ENCODE assay signal across 25 mouse cellular contexts in genomic region chr11:68513969-68514368, GRCm38 (mm10). TPM values are rescaled to one million over a fixed set of nuclear protein-coding genes. Genes with fewer than 3 reads are reported as not detected.
DNase-seq lines count a peak whose midpoint lies in the region; ATAC-seq and TF ChIP-seq lines count a peak whose summit lies in the region.
"Had no signal": no experiment of that assay in that cellular context is flagged by ENCODE, and none has a peak within 500 bp of the region (broad histone marks: within the 10 kb centered on the region; RNA-seq: fewer than 3 reads in every experiment).

No protein-coding gene starts in this region.

- intact Hi-C loops in left cerebral cortex, postnatal 10 days (cut with DNase I) = no loop called here

- H3K27ac ChIP-seq in liver, adult 2 months (replicated peaks; ENCODE audit: insufficient read depth, low read depth, low read length) = no peak overlapping the region
- no peak overlapping the region for H3K27ac ChIP-seq in liver, embryonic 11.5 days (ENCODE audit: low read depth, low read length)
- H3K27ac ChIP-seq: embryonic facial prominence, embryonic 10.5 days; heart, embryonic 13.5 days; hindbrain, postnatal 0 days; liver, embryonic 14.5 days had no signal

- WGBS in liver, adult 2 months = 50% methylated on average over 3 of the region's 3 CpGs
- WGBS in liver, embryonic 11.5 days = 52% methylated on average over 3 of the region's 3 CpGs

- peak; percentile 13 for DNase-seq in liver, adult 2 months (ENCODE audit: extremely low read depth, low read depth, low spot score)
- DNase-seq in liver, embryonic 11.5 days (ENCODE audit: low spot score) = no peak
- DNase-seq in NIH3T3 (ENCODE audit: low read depth) = peak; percentile 67
- DNase-seq in fibroblast of lung, adult 2 months (ENCODE audit: low read depth) = peak; percentile 15
- DNase-seq in left cerebral cortex, postnatal 10 days (ENCODE audit: extremely low spot score in 1 of 2, low spot score in 2 of 2) = no peak
- no peak for DNase-seq in spleen, postnatal 36 days (ENCODE audit: low spot score in 2 of 2)
- DNase-seq: adrenal gland, adult 2 months; cerebellum, adult 11-12 months; cerebellum, postnatal 36 days; gastrocnemius, postnatal 14 days; heart, postnatal 4 days; kidney, adult 11 months; kidney, postnatal 36 days; layer of hippocampus, adult 9-11 months; midbrain, embryonic 14.5 days; thymus, adult 2 months had no signal

- H3K4me1 ChIP-seq in liver, adult 2 months (ENCODE audit: control insufficient read depth, insufficient read depth, low read length) = no peaks in the 10 kb centered on the region
- H3K4me1 ChIP-seq in liver, embryonic 11.5 days (replicated peaks; ENCODE audit: control insufficient read depth, insufficient read depth, low read length) = no peaks in the 10 kb centered on the region
- H3K4me1 ChIP-seq: heart, embryonic 13.5 days had no signal

- no peak overlapping the region for H3K9ac ChIP-seq in liver, adult 2 months (ENCODE audit: low read depth, low read length)
- H3K9ac ChIP-seq in liver, embryonic 11.5 days (ENCODE audit: low read depth, low read length) = no peak overlapping the region
- H3K9ac ChIP-seq: heart, embryonic 13.5 days; liver, embryonic 14.5 days had no signal

- no peaks in the 10 kb centered on the region for H3K79me2 ChIP-seq in liver, adult 2 months (ENCODE audit: control insufficient read depth, insufficient read depth, low read length)

- H3K36me3 ChIP-seq in liver, adult 2 months (ENCODE audit: control insufficient read depth, insufficient read depth, low read length) = no peaks in the 10 kb centered on the region
- no peaks in the 10 kb centered on the region for H3K36me3 ChIP-seq in liver, embryonic 11.5 days (ENCODE audit: control insufficient read depth, insufficient read depth, low read length)
- H3K36me3 ChIP-seq: embryonic facial prominence, embryonic 10.5 days; heart, embryonic 13.5 days had no signal

- no peak for TF ChIP-seq POLR2A in liver, adult 2 months (IDR thresholded peaks at IDR 0.05; ENCODE audit: extremely low read depth, insufficient read depth, low read length)

- ATAC-seq in liver, embryonic 11.5 days (replicated peaks; ENCODE audit: low FRiP score) = no peak
- ATAC-seq in monocyte, adult 5-6 weeks (replicated peaks; ENCODE audit: insufficient number of reproducible peaks, low FRiP score, low TSS enrichment, poor library complexity, severe bottlenecking) = peak; percentile 84
- ATAC-seq: CD4-positive, CD25-positive, alpha-beta regulatory T cell, adult 4 months; forebrain, embryonic 16.5 days; hindbrain, postnatal 0 days had no signal

- H3K9me3 ChIP-seq in liver, embryonic 11.5 days (ENCODE audit: control insufficient read depth, low read length) = 0 out of 2 replicates have a peak, but pooled peaks cover under 1% of the 10 kb centered on the region

- no peak overlapping the region for H3K4me3 ChIP-seq in liver, adult 2 months (ENCODE audit: insufficient read depth, low read depth, low read length)
- no peak overlapping the region for H3K4me3 ChIP-seq in liver, embryonic 11.5 days (ENCODE audit: low read depth, low read length)
- H3K4me3 ChIP-seq: embryonic facial prominence, embryonic 10.5 days; heart, embryonic 13.5 days had no signal

- no peak for TF ChIP-seq CTCF in liver, adult 2 months (IDR thresholded peaks at IDR 0.05; ENCODE audit: low read depth, low read length)

- H3K4me2 ChIP-seq in liver, embryonic 11.5 days = no peak overlapping the region
- H3K4me2 ChIP-seq: heart, embryonic 13.5 days had no signal

- H3K27me3 ChIP-seq in liver, adult 2 months (ENCODE audit: control insufficient read depth, insufficient read depth, low read length) = no peaks in the 10 kb centered on the region; the same call in 1 of the 2 replicates
- H3K27me3 ChIP-seq in liver, embryonic 11.5 days (replicated peaks; ENCODE audit: control insufficient read depth, insufficient read depth, low read length) = no peaks in the 10 kb centered on the region
- H3K27me3 ChIP-seq: heart, embryonic 13.5 days had no signal

RNA-seq across cellular contexts. Expression of gene Pik3r6, which starts 11.2 kb away (rescaled TPM):
- total RNA-seq in liver, adult 2 months (2014; rRNA removed) = 0.74 and 1.4 TPM in 2 replicates
- polyA plus RNA-seq in liver, adult 2 months (2012; rRNA removed) = 0.37 and 0.73 TPM in 2 replicates
- 1.8 and 1.9 TPM in 2 replicates for polyA plus RNA-seq in liver, embryonic 11.5 days (2014; fragmentation: Nextera tagmentation; extraction: Ambion mirVana)
- total RNA-seq in monocyte, adult 5-6 weeks (2017) = 12.6 to 14.2 TPM (median 13.9 TPM) in 3 replicates
- 1 to 10 TPM; 4.1 to 4.3 TPM for total RNA-seq in left cerebral cortex, postnatal 10 days (2021)
- polyA plus RNA-seq: CD4-positive, CD25-positive, alpha-beta regulatory T cell, adult 4 months had no signal

RNA-seq across cellular contexts. Expression of gene Mfsd6l, which starts 42.0 kb away (rescaled TPM):
- total RNA-seq in liver, adult 2 months (2014; rRNA removed) = not detected in 2 replicates
- polyA plus RNA-seq in liver, adult 2 months (2012; rRNA removed) = 0.06 and 0.07 TPM in 2 replicates
- polyA plus RNA-seq in liver, embryonic 11.5 days (2014; fragmentation: Nextera tagmentation; extraction: Ambion mirVana) = not detected in 2 replicates
- 0.11 to 1.2 TPM (median 0.48 TPM) in 3 replicates for total RNA-seq in monocyte, adult 5-6 weeks (2017)
- total RNA-seq in left cerebral cortex, postnatal 10 days (2021) = not detected
- total RNA-seq: gastrocnemius, postnatal 14 days; left cerebral cortex, postnatal 25 days; MEL had no signal
- polyA plus RNA-seq: CD4-positive, CD25-positive, alpha-beta regulatory T cell, adult 4 months; forebrain, embryonic 16.5 days; heart, embryonic 13.5 days; midbrain, embryonic 14.5 days had no signal

Comparison
In these comparisons a context has a peak if more than half of its experiments do, and no peak if none do; other contexts are left out.
1. DNase-seq: peak in liver, adult 2 months (single experiment), NIH3T3 (single experiment) and fibroblast of lung, adult 2 months (single experiment); none in liver, embryonic 11.5 days (single experiment), left cerebral cortex, postnatal 10 days (0 of 2) and spleen, postnatal 36 days (0 of 2).